In the genomic region with DNA sequence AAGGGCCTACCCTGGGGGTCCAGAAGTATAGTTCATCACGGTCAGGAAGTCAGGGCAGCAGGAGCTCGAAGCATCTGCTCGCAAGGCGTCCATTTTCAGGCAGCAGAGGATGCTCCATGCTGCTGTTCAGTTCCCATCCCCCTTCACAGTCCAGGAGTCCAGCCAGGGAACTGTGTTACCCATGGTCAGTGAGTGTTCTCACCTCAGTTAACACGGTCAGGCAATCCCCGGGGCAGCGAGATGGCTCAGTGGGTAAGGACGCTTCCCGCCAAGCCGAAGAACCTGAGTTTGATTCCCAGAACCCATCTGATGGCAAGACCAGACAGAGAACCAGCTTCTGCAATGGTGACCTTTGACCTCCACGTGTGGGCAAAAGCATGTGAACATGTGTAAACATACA, we compare ENCODE assay signal across 37 mouse cellular contexts. TPM values are rescaled to one million over a fixed set of nuclear protein-coding genes. Genes with fewer than 3 reads are reported as not detected.
"Had no signal": no experiment of that assay in that cellular context is flagged by ENCODE, and none has a peak within 500 bp of the region (broad histone marks: within the 10 kb centered on the region; RNA-seq: fewer than 3 reads in every experiment).

No protein-coding gene starts in this region.

- H3K4me2 ChIP-seq: heart, embryonic 12.5 days; hindbrain, embryonic 12.5 days; hindbrain, embryonic 14.5 days; intestine, embryonic 15.5 days; kidney, embryonic 15.5 days; limb, embryonic 12.5 days; liver, embryonic 12.5 days had no signal

- H3K27ac ChIP-seq: gastrocnemius, adult 2 months; hindbrain, embryonic 10.5 days; hindbrain, embryonic 12.5 days; hindbrain, embryonic 14.5 days; intestine, embryonic 15.5 days; kidney, embryonic 15.5 days; layer of hippocampus, adult 2 months; left cerebral cortex, adult 2 months; limb, embryonic 10.5 days; limb, embryonic 12.5 days; liver, embryonic 12.5 days; liver, embryonic 14.5 days had no signal

- H3K4me1 ChIP-seq: heart, embryonic 12.5 days; hindbrain, embryonic 10.5 days; hindbrain, embryonic 12.5 days; intestine, embryonic 15.5 days; kidney, embryonic 15.5 days; limb, embryonic 10.5 days; limb, embryonic 12.5 days; liver, embryonic 12.5 days had no signal

- H3K4me3 ChIP-seq: gastrocnemius, adult 2 months; heart, embryonic 12.5 days; hindbrain, embryonic 10.5 days; hindbrain, embryonic 12.5 days; intestine, embryonic 15.5 days; kidney, embryonic 15.5 days; layer of hippocampus, adult 2 months; left cerebral cortex, adult 2 months; limb, embryonic 10.5 days; limb, embryonic 12.5 days; liver, embryonic 12.5 days had no signal

- ATAC-seq: forebrain, embryonic 16.5 days; hindbrain, embryonic 16.5 days; inflammation-experienced regulatory T-cells, adult 6 months; intestine, embryonic 15.5 days; intestine, postnatal 0 days; liver, embryonic 12.5 days had no signal

- H3K9ac ChIP-seq: heart, embryonic 12.5 days; hindbrain, embryonic 12.5 days; hindbrain, embryonic 14.5 days; intestine, embryonic 15.5 days; kidney, embryonic 15.5 days; limb, embryonic 12.5 days; liver, embryonic 12.5 days; liver, embryonic 14.5 days had no signal

- H3K36me3 ChIP-seq: heart, embryonic 12.5 days; hindbrain, embryonic 10.5 days; hindbrain, embryonic 12.5 days; intestine, embryonic 15.5 days; kidney, embryonic 15.5 days; limb, embryonic 10.5 days; limb, embryonic 12.5 days; liver, embryonic 12.5 days had no signal

- H3K9me3 ChIP-seq: heart, embryonic 12.5 days; hindbrain, embryonic 12.5 days; intestine, embryonic 15.5 days; kidney, embryonic 15.5 days; limb, embryonic 10.5 days; limb, embryonic 12.5 days; liver, embryonic 12.5 days had no signal

- H3K27me3 ChIP-seq: hindbrain, embryonic 12.5 days; intestine, embryonic 15.5 days; kidney, embryonic 15.5 days; limb, embryonic 12.5 days; liver, embryonic 12.5 days had no signal

- DNase-seq: gastrocnemius, adult 2 months; gastrocnemius, postnatal 10 days; gastrocnemius, postnatal 25 days; heart, postnatal 10 days; heart, postnatal 4 days; kidney, adult 18-20 months; kidney, postnatal 14 days; kidney, postnatal 4 days; liver had no signal

RNA-seq across cellular contexts. Expression of a gene that starts 6.0 kb away (rescaled TPM):
- total RNA-seq: gastrocnemius, adult 2 months had no signal

RNA-seq across cellular contexts. Expression of a gene that starts 20.0 kb away (rescaled TPM):
- total RNA-seq: gastrocnemius, adult 2 months; gastrocnemius, postnatal 10 days; gastrocnemius, postnatal 25 days; granulocyte monocyte progenitor cell, adult 5-6 weeks; heart, adult 8-10 months; heart, postnatal 10 days; heart, postnatal 25 days; heart, postnatal 4 days; layer of hippocampus, adult 2 months; layer of hippocampus, postnatal 10 days; layer of hippocampus, postnatal 25 days; left cerebral cortex, adult 2 months; left cerebral cortex, postnatal 14 days; left cerebral cortex, postnatal 36 days had no signal
- polyA plus RNA-seq: forebrain, embryonic 16.5 days; frontal cortex, adult 2 months; heart, embryonic 14.5 days; heart, embryonic 16.5 days; hindbrain, embryonic 10.5 days; hindbrain, embryonic 12.5 days; hindbrain, embryonic 14.5 days; hindbrain, embryonic 16.5 days; inflammation-experienced regulatory T-cells, adult 6 months; limb, embryonic 10.5 days; limb, embryonic 12.5 days; limb, embryonic 14.5 days had no signal

RNA-seq across cellular contexts. Expression of a gene that starts 46.2 kb away (rescaled TPM):
- total RNA-seq: gastrocnemius, adult 2 months; gastrocnemius, postnatal 10 days; gastrocnemius, postnatal 25 days; gastrocnemius, postnatal 4 days; granulocyte monocyte progenitor cell, adult 5-6 weeks; heart, adult 8-10 months; heart, postnatal 10 days; heart, postnatal 25 days; heart, postnatal 4 days; layer of hippocampus, adult 2 months; layer of hippocampus, postnatal 10 days; layer of hippocampus, postnatal 25 days; left cerebral cortex, adult 2 months; left cerebral cortex, postnatal 14 days; left cerebral cortex, postnatal 36 days had no signal
- polyA plus RNA-seq: forebrain, embryonic 16.5 days; frontal cortex, adult 2 months; heart, embryonic 12.5 days; heart, embryonic 14.5 days; heart, embryonic 16.5 days; hindbrain, embryonic 10.5 days; hindbrain, embryonic 12.5 days; hindbrain, embryonic 14.5 days; hindbrain, embryonic 16.5 days; inflammation-experienced regulatory T-cells, adult 6 months; intestine, embryonic 15.5 days; intestine, postnatal 0 days; kidney, embryonic 15.5 days; limb, embryonic 10.5 days; limb, embryonic 12.5 days; limb, embryonic 14.5 days; liver, embryonic 12.5 days; liver, embryonic 14.5 days had no signal
